Mouse (Mus musculus) thymus, adult 2 months (tissue): ENCODE results near the gene Asf1b.

ENCODE experiments used
- CTCF ChIP-seq: fragments of 200-500 bp; IDR thresholded peaks from 2 replicates; pipeline ENCODE4 v1.5.1; 2012; ENCODE audit warnings: mild to moderate bottlenecking, control low read depth, low read length, moderate library complexity, borderline replicate concordance; ENCODE audit not compliant: control insufficient read depth, poor library complexity, insufficient read depth; ENCODE audit errors: extremely low read depth
- POLR2A ChIP-seq: fragments of 200-500 bp; IDR thresholded peaks from 2 replicates; pipeline ENCODE4 v1.6.1; 2012; ENCODE audit warnings: mild to moderate bottlenecking, low read length, control low read depth, moderate library complexity; ENCODE audit not compliant: control insufficient read depth, poor library complexity, insufficient read depth; ENCODE audit errors: extremely low read depth

DNA sequence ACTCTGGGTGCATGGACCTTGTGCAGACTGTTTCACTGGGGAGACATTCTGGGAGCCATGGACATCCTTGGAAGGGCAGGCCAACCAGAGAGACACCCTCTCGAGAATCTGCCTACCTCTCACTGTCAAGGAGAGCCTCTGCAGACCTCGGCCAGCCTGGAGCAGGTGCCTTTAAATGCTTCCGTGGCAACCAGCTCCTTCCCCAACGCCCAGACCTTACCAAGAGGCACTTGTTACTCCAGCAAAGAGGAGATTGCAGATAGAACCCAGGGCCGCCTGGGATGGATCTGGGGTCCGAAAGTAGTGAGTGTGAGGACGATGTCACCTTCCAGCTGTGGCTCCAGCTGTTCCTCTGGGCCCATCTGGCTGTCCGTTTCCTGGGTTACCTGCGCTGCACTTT, 22.9 kb downstream of the Asf1b start:
- TF ChIP-seq CTCF (no peak), POLR2A (no peak)
